Mouse (Mus musculus) spleen, adult 2 months (tissue): ENCODE results near the gene Il12rb2.

Experiments
- CTCF ChIP-seq: fragments of 200-500 bp; IDR thresholded peaks from 2 replicates; pipeline ENCODE4 v1.5.1; 2011; ENCODE audit warnings: mild to moderate bottlenecking, inconsistent platforms; ENCODE audit not compliant: insufficient read depth, insufficient read length, insufficient replicate concordance; ENCODE audit errors: extremely low read depth
- POLR2A ChIP-seq: fragments of 200-500 bp; IDR thresholded peaks from 2 replicates; pipeline ENCODE4 v1.6.1; 2011; ENCODE audit warnings: low read depth, low read length, inconsistent platforms

GRCm38 (mm10) chr6:67268245-67268612, 107.8 kb downstream of the Il12rb2 start:
- TF ChIP-seq POLR2A: no peak
- TF ChIP-seq CTCF: no peak
